Mouse (Mus musculus) bone marrow, adult 2 months (tissue): Measurements from ENCODE around the gene Foxj2. TPM values are rescaled to one million over a fixed set of nuclear protein-coding genes. Genes with fewer than 3 reads are reported as not detected.
A peak's percentile ranks its signal among the peaks of the same experiment; 100 is the strongest.

Experiments
- H3K27ac ChIP-seq: fragments of 200-500 bp; 2 replicates; pipeline ENCODE4 v1.5.1; 2012; ENCODE audit warnings: low read depth, mild to moderate bottlenecking, control low read depth, inconsistent platforms, low read length; ENCODE audit not compliant: control insufficient read depth, poor library complexity, insufficient read depth
- H3K4me1 ChIP-seq: fragments of 200-500 bp; 2 replicates; pipeline ENCODE4 v1.6.1; 2011; ENCODE audit warnings: low read length; ENCODE audit not compliant: control insufficient read depth, insufficient read depth
- H3K4me3 ChIP-seq: fragments of 200-500 bp; replicated peaks from 2 replicates; pipeline ENCODE3; 2011; ENCODE audit warnings: mild to moderate bottlenecking, low read depth, low read length, control low read depth; ENCODE audit not compliant: control insufficient read depth
- CTCF ChIP-seq: fragments of 200-500 bp; IDR thresholded peaks from 2 replicates; pipeline ENCODE4 v1.5.1; 2011; ENCODE audit warnings: low read length, control low read depth; ENCODE audit not compliant: control insufficient read depth, insufficient read depth
- POLR2A ChIP-seq: fragments of 200-500 bp; IDR thresholded peaks from 2 replicates; pipeline ENCODE4 v1.6.1; 2011; ENCODE audit warnings: low read depth, mild to moderate bottlenecking, control low read depth, low read length, borderline replicate concordance; ENCODE audit not compliant: control insufficient read depth
- WGBS: fragments of 180-500 bp; shearing (Covaris S2); methylation state at CpG from one replicate; pipeline ENCODE4 v1.1.7; 2018; 5-methylcytosine and 5-hydroxymethylcytosine counted together
- polyA plus RNA-seq: library from polyadenylated mRNA; stranded (reverse); fragments of >200 nt; gene quantifications from 2 replicates; pipeline ENCODE4 v1.2.4, GENCODE M21; 2011; ENCODE audit warnings: low replicate concordance; ENCODE audit not compliant: missing spikeins, insufficient read depth, insufficient read length

The Foxj2 gene
- polyA plus RNA-seq, 1 experiment = 18.0 TPM

- 85% methylated on average over 3 of the region's 3 CpGs for WGBS
- TF ChIP-seq CTCF (peak; percentile 56), POLR2A (no peak)
These were observed 34.8 kb upstream of the Foxj2 start for GRCm38 (mm10) chr6:122784866-122785265.

GRCm38 (mm10) chr6:122786275-122786674 lies 33.4 kb upstream of the Foxj2 start:
- no peak overlapping the region for H3K4me3 ChIP-seq
- peaks cover 2% of the 10 kb centered on the region; the same call in 1 of the 2 replicates for H3K4me1 ChIP-seq
- TF ChIP-seq CTCF = peak; percentile 54
- TF ChIP-seq POLR2A = no peak
- H3K27ac ChIP-seq = no peak overlapping the region
- 38% methylated on average over 5 of the region's 5 CpGs for WGBS

More at GRCm38 (mm10) chr6:122784866-122785265, 34.8 kb upstream of the Foxj2 start:
- Histone ChIP-seq H3K27ac (no peak overlapping the region), H3K4me1 (peaks cover 2% of the 10 kb centered on the region; the same call in 1 of the 2 replicates), H3K4me3 (no peak overlapping the region)

GRCm38 (mm10) chr6:122795254-122795935 lies 24.3 kb upstream of the Foxj2 start:
- TF ChIP-seq CTCF (no peak), POLR2A (no peak)
- 77% methylated on average over 8 of the region's 8 CpGs for WGBS
- Histone ChIP-seq H3K4me1 (no peaks in the 10 kb centered on the region), H3K27ac (no peak overlapping the region), H3K4me3 (no peak overlapping the region)

- no peak for TF ChIP-seq CTCF
- TF ChIP-seq POLR2A = no peak
- 11% methylated on average over 10 of the region's 10 CpGs for WGBS
- peak overlapping the region; percentile 66 for H3K4me3 ChIP-seq
- H3K4me1 ChIP-seq = no peaks in the 10 kb centered on the region; the same call in 1 of the 2 replicates
- peak overlapping the region; percentile 53; the same call in 1 of the 2 replicates for H3K27ac ChIP-seq
These were observed 18.9 kb upstream of the Foxj2 start for GRCm38 (mm10) chr6:122800640-122801300.

GRCm38 (mm10) chr6:122801301-122801800 lies 18.4 kb upstream of the Foxj2 start, which contains the start of gene Slc2a3:
Slc2a3 (minus strand) TSS chr6:122801640.
- under 1% methylated on average over 44 of the region's 46 CpGs for whole genome bisulfite sequencing
- H3K4me3 ChIP-seq = peak within 1 kb of the TSS; percentile 66
- peak within 1 kb of the TSS; percentile 53 for H3K27ac ChIP-seq
- no peak for TF ChIP-seq CTCF
- no peak; the same call in 1 of the 2 replicates for TF ChIP-seq POLR2A
- no peaks in the 10 kb centered on the region; the same call in 1 of the 2 replicates for H3K4me1 ChIP-seq

- H3K27ac ChIP-seq = peak overlapping the region; percentile 53
- WGBS = 2% methylated on average over 34 of the region's 34 CpGs
- TF ChIP-seq CTCF = no peak
- 0 out of 2 replicates have a peak, but pooled peaks have one; percentile 6 for TF ChIP-seq POLR2A
- no peaks in the 10 kb centered on the region; the same call in 1 of the 2 replicates for H3K4me1 ChIP-seq
- H3K4me3 ChIP-seq = peak overlapping the region; percentile 66
These were observed 17.8 kb upstream of the Foxj2 start for GRCm38 (mm10) chr6:122801801-122802514.

- 3% methylated on average over 5 of the region's 5 CpGs for WGBS
- TF ChIP-seq CTCF = peak; percentile 55
- TF ChIP-seq POLR2A = no peak
- no peaks in the 10 kb centered on the region; the same call in 1 of the 2 replicates for H3K4me1 ChIP-seq
- no peak overlapping the region for H3K4me3 ChIP-seq
- no peak overlapping the region for H3K27ac ChIP-seq
These were observed 15.3 kb upstream of the Foxj2 start for GRCm38 (mm10) chr6:122804418-122804817.

GRCm38 (mm10) chr6:122810022-122810614 lies 9.6 kb upstream of the Foxj2 start:
- WGBS = 1% methylated on average over 11 of the region's 11 CpGs
- Histone ChIP-seq H3K4me1 (peaks cover 2% of the 10 kb centered on the region; the same call in 1 of the 2 replicates), H3K4me3 (peak overlapping the region; percentile 85), H3K27ac (peak overlapping the region; percentile 100)
- TF ChIP-seq CTCF (no peak), POLR2A (no peak)
